Mouse (Mus musculus) ES-E14 (cell line): ENCODE measurements at regions not wholly inside any gene's neighbourhood (a gene's known extent, or its start where the extent isn't known, plus 50 kb on each side); places are given as distances from the start of the nearest gene placed in this dataset.

Experiments
- ZC3H11A ChIP-seq: IDR thresholded peaks from 2 replicates; pipeline ENCODE4 v1.6.1; 2012; ENCODE audit warnings: low read depth, mild to moderate bottlenecking, inconsistent platforms, low read length, borderline replicate concordance
- ZNF384 ChIP-seq: IDR thresholded peaks from 2 replicates; pipeline ENCODE4 v1.6.1; 2012; ENCODE audit warnings: low read depth, low read length, inconsistent platforms

- TF ChIP-seq ZC3H11A: no peak
- TF ChIP-seq ZNF384: no peak
These were observed 161.7 kb upstream of the Olig3 start for GRCm38 (mm10) chr10:19194646-19195045.
